Mouse (Mus musculus) effector memory CD4-positive, alpha-beta T cell, adult 5 months (primary cell): ENCODE measurements around the gene Olfr1137. TPM values are rescaled to one million over a fixed set of nuclear protein-coding genes. Genes with fewer than 3 reads are reported as not detected.

Experiments
- polyA plus RNA-seq: library from polyadenylated mRNA; unstranded; fragments of 100-300 nt; shearing (Covaris generic); gene quantifications from one replicate; pipeline ENCODE4 v1.2.1, GENCODE M21; 2017

Olfr1137 gene
- not detected for polyA plus RNA-seq

DNA sequence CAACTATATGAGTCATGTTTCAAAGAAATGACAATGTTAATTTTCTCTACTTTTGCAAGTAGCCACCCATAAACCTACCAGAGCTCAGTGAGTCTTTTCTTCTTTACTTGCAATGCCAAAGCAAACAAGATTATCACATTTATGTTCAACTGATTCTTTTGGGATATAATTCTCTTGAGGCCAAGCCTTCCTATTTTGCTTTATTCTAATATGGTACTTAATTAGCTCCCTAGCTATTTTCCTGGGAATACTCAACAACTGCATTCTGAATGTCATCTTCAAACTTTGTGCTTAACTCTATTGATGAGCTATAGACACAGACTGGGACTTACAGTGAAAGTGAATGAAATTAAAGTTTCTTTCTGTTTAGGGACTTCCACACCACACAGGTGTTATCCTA lies at the start of gene Olfr1137:
TSS of gene Olfr1137 (minus strand) at position 101 of the 400 bp plus-strand sequence.

DNA sequence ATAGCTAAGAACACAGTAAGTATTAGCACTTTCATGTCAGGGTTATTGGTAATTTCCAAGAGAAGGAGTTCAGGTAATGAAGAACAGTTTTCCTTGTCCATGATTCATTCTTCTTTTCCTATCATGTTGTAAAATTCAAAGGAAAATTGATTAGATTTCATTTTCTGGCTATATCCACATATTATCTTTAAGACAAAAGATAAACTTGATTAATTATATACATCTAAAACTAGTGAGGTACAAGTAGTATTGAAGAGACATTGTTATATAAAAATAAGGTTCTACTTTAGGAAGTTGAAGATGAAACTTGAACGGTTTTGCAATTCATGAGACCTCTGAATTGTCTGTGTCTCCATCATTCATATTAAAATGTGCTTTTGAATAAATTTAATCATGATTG lies 40.9 kb upstream of the Olfr1137 start, which contains the start of gene Olfr1141:
TSS of gene Olfr1141 (minus strand) at position 101 of the 400 bp plus-strand sequence.

DNA sequence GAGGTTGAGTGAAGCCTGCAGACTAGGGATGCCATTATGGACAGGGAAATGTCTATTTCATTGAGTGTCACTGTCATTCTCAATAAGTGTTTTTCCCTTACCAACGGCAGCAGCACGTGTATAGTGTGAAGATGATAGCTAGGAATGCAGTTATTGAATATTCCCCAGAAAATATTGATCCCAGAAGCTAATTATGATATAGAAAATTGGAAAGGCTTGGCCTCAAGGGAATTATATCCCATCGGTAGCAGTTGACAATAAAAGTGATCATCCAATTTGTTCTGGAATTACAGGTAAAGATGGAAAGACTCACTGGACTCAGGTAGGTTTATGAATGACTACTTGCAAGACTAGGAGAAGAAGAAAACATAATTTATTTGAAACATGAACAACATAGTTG lies 30.5 kb upstream of the Olfr1137 start, which contains the start of gene Olfr1140:
TSS of gene Olfr1140 (plus strand) at position 301 of the 400 bp plus-strand sequence.

GRCm38 (mm10) chr2:87739878-87740277 lies 26.9 kb upstream of the Olfr1137 start, which contains the start of gene Olfr1138:
Gene Olfr1138 (minus strand): TSS chr2:87739978.

DNA sequence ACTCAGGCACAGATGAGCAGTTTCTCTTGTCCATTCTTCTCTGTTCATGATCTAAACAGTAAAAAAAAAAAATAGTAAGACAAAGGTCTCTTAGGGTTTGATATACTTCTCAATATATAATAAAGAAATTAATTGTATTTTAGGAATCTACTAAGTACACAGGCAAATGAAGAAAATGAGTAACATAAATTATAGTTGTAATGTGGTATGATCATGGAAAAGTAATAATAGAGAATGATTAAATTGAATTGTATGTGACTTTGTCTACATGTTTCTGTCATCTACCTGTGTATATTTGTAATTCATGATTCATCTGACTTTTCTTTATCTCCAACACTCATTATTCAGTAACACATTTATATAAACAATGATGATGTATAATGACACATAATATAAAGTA lies 19.1 kb downstream of the Olfr1137 start, which contains the start of gene Olfr1136:
TSS of gene Olfr1136 (minus strand) at position 101 of the 400 bp plus-strand sequence.

DNA sequence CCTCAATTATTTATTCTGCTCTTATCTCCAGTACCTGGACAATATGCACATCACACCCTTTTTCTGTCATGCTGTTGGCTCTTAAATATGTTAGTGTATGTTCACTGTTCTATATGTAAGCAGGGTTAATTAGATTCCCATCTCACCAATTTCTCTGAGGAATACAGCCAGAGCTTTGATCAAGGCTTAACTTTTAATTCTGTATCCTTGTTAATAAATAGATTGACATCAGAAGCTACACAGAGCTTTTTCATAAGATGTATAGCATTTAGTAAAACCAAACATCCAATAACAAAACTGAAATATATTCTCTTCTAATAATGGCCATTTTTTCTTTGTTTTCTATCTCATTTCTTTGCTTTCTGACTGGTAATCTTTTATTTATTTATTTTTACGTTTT lies 39.4 kb downstream of the Olfr1137 start, which contains the start of gene Olfr1135:
TSS of gene Olfr1135 (minus strand) at position 101 of the 400 bp plus-strand sequence.

Other genes starting within 250 kb of the Olfr1137 start
- gene Pramel7, start 216.1 kb downstream of the Olfr1137 start, polyA plus RNA-seq: not detected
- gene Pramel6, start 206.6 kb downstream of the Olfr1137 start, polyA plus RNA-seq: not detected
- gene Olfr153, start 181.4 kb downstream of the Olfr1137 start, polyA plus RNA-seq: not detected
- not detected for gene Olfr1128, start 167.6 kb downstream of the Olfr1137 start, polyA plus RNA-seq
- not detected for gene Olfr1129, start 139.3 kb downstream of the Olfr1137 start, polyA plus RNA-seq
- gene Olfr1130, start 107.0 kb downstream of the Olfr1137 start, polyA plus RNA-seq: not detected
- gene Olfr1131, start 86.1 kb downstream of the Olfr1137 start, polyA plus RNA-seq: not detected
- gene Olfr1132, start 75.6 kb downstream of the Olfr1137 start, polyA plus RNA-seq: not detected
- not detected for gene Olfr1133, start 65.8 kb downstream of the Olfr1137 start, polyA plus RNA-seq
- gene Olfr1134, start 54.7 kb downstream of the Olfr1137 start, polyA plus RNA-seq: not detected
- not detected for gene Olfr1135, start 39.5 kb downstream of the Olfr1137 start, polyA plus RNA-seq
- not detected for gene Olfr1136, start 19.2 kb downstream of the Olfr1137 start, polyA plus RNA-seq
- not detected for gene Olfr1138, start 26.8 kb upstream of the Olfr1137 start, polyA plus RNA-seq
- not detected for gene Olfr1140, start 30.6 kb upstream of the Olfr1137 start, polyA plus RNA-seq
- gene Olfr1141, start 40.8 kb upstream of the Olfr1137 start, polyA plus RNA-seq: not detected
- gene Olfr152, start 66.3 kb upstream of the Olfr1137 start, polyA plus RNA-seq: not detected
- gene Olfr1143, start 87.4 kb upstream of the Olfr1137 start, polyA plus RNA-seq: not detected
- gene Olfr1145, start 96.6 kb upstream of the Olfr1137 start, polyA plus RNA-seq: not detected
- not detected for gene Olfr1148, start 117.4 kb upstream of the Olfr1137 start, polyA plus RNA-seq
- not detected for gene Olfr1150-ps1, start 130.8 kb upstream of the Olfr1137 start, polyA plus RNA-seq
- gene Olfr1151, start 142.7 kb upstream of the Olfr1137 start, polyA plus RNA-seq: not detected
- gene Olfr1152, start 153.3 kb upstream of the Olfr1137 start, polyA plus RNA-seq: 0.07 TPM
- gene Olfr1153, start 181.8 kb upstream of the Olfr1137 start, polyA plus RNA-seq: not detected
- gene Olfr1154, start 192.0 kb upstream of the Olfr1137 start, polyA plus RNA-seq: not detected
- not detected for gene Olfr1155, start 232.0 kb upstream of the Olfr1137 start, polyA plus RNA-seq
- gene Olfr1156, start 239.9 kb upstream of the Olfr1137 start, polyA plus RNA-seq: 0.30 TPM